Mouse (Mus musculus) liver, postnatal 0 days (tissue): Measurements from ENCODE around the gene Mbnl2.

Experiments
- CTCF ChIP-seq: sonication (generic); IDR thresholded peaks from 2 replicates; pipeline ENCODE4 v1.5.1; 2016; ENCODE audit warnings: antibody characterized with exemption, low read depth
- EP300 ChIP-seq: IDR thresholded peaks from 2 replicates; pipeline ENCODE4 v1.6.1; 2016; ENCODE audit warnings: antibody characterized with exemption, low read depth, mild to moderate bottlenecking

DNA sequence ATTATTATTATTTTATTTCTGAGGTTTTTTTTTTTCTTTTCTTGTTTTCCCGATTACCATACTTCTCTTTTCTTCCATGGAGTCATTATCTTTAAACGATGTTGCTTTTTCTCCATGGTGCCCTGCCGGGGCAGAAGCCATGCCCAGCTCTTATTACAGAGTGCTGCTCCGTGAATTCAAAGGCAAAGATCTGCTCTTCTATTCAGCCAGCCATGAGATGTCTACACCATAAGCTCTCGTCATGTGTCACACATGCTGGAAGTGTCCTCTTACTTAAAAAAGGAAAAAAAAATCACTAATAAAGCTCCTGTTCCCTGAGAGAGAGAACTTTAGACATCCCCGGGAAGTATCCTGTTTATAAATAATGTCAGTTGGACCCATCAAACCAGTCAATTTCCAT lies 60.4 kb downstream of the Mbnl2 start:
- TF ChIP-seq CTCF: no peak
- no peak for TF ChIP-seq EP300
